Mouse (Mus musculus) adipocyte (in vitro differentiated cells): ENCODE results near the gene Naip2.

Experiments used
- DNase-seq: peaks from one replicate; pipeline ENCODE4 v3.0.0-alpha.2; 2016; ENCODE audit warnings: low spot score

The Naip2 gene

GRCm38 (mm10) chr13:100107652-100108472 lies 94.0 kb downstream of the Naip2 start, which contains the start of gene Serf1:
Gene Serf1 (plus strand): TSS chr13:100108012.
- peak; percentile 62 for DNase-seq

GRCm38 (mm10) chr13:100103748-100104254 lies 98.1 kb downstream of the Naip2 start, which contains the start of gene Bdp1:
Gene Bdp1 (minus strand): TSS chr13:100104070.
- DNase-seq, result peak; percentile 90

DNA sequence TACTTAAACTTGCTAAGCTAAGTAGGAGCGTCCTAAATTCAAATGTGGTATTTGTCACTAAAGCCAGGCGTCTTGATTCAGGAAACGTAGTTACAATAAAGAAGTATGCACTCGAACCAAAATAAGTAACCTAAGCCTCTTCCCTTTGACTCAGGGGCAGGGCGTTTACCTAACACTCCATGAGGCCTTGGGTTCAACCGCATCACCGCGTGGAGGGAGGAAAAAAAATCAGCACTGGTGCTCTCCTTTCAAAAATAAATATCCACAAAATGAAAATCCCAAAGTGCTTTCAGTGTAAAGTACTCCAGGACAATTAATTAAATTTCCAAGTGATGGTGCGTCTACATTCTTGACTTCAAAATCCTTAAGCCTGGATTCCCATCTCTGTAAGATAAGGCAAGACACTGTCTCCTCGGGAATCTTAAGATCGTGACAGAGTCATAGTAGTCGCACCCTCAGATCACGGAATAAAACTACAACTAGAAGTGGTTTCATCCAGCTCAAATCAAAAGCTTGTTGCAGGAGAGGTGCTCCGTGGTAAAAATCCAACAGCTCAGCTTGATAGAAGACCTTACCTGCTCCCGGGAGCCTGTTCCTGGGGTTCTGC lies 98.7 kb downstream of the Naip2 start:
- DNase-seq, result no peak

DNA sequence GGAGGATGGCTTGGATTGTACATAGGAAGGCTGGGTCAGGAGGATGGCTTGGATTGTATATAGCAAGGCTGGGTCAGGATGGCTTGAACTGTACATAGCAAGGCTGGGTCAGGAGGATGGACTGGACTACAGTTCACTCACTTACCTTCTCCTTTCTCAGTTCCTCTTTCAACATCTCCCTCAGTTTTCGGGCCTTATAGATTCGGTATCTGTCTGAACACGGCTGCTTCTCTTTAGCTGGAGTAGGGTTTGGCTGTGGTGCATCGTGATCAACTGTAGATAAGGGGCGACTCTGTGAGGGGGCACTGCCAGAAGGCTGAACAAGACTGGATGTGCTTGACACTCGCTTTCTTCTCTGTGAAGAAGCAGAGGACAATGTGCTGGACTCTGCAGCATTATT lies 103.1 kb downstream of the Naip2 start:
- DNase-seq, result no peak
